Mouse (Mus musculus) CH12.LX (cell line): ENCODE measurements around the gene Gas1. TPM values are rescaled to one million over a fixed set of nuclear protein-coding genes. Genes with fewer than 3 reads are reported as not detected.

ENCODE experiments used
- DNase-seq: peaks from one replicate; pipeline ENCODE4 v3.0.0-alpha.2; 2013; ENCODE audit errors: extremely low read depth
- H3K27ac ChIP-seq: 2 replicates; pipeline ENCODE4 v1.5.1; 2012; ENCODE audit warnings: low read depth, mild to moderate bottlenecking, control low read depth, moderate library complexity; ENCODE audit not compliant: insufficient read depth
- H3K27me3 ChIP-seq: replicated peaks from 2 replicates; pipeline ENCODE3; 2012; ENCODE audit warnings: inconsistent platforms
- H3K36me3 ChIP-seq, 2 experiments: replicated peaks in 1 of 2; 2 replicates each; pipeline versions ENCODE3 to v1.6.1; 2012; ENCODE audit warnings: inconsistent platforms in 1 of 2, low read length in 1 of 2, mild to moderate bottlenecking in 1 of 2, mixed read lengths in 1 of 2, moderate library complexity in 1 of 2; ENCODE audit not compliant: control insufficient read depth in 1 of 2, insufficient read depth in 1 of 2
- H3K4me1 ChIP-seq, 2 experiments: 2 replicates each; pipeline ENCODE4 v1.6.1; 2012; ENCODE audit warnings: inconsistent platforms in 1 of 2, moderate library complexity in 1 of 2; ENCODE audit not compliant: insufficient read depth in 2 of 2, control insufficient read depth in 1 of 2
- H3K4me2 ChIP-seq: 2 replicates; pipeline ENCODE4 v1.6.1; 2012; ENCODE audit warnings: low read depth, mild to moderate bottlenecking, control low read depth; ENCODE audit not compliant: poor library complexity, insufficient read depth, severe bottlenecking
- H3K4me3 ChIP-seq, 3 experiments: fragments of 150-350 bp in 1 of 3; sonication (generic) in 1 of 3; replicated peaks in 1 of 3; 2 replicates each; pipeline versions ENCODE3 to v1.5.1; 2011 to 2012; ENCODE audit warnings: low read depth in 2 of 3, low read length in 2 of 3, mild to moderate bottlenecking in 2 of 3, moderate library complexity in 2 of 3, control low read depth in 1 of 3, improper control_type of control experiment in 1 of 3, inconsistent platforms in 1 of 3, mixed read lengths in 1 of 3; ENCODE audit not compliant: poor library complexity in 1 of 3
- H3K79me2 ChIP-seq: replicated peaks from 2 replicates; pipeline ENCODE4 v1.6.1; 2012; ENCODE audit warnings: mild to moderate bottlenecking, moderate library complexity; ENCODE audit not compliant: control insufficient read depth, poor library complexity, insufficient read depth, severe bottlenecking; ENCODE audit errors: extremely low read depth
- H3K9ac ChIP-seq: 2 replicates; pipeline ENCODE4 v1.6.1; 2012; ENCODE audit warnings: low read depth, mild to moderate bottlenecking, control low read depth, moderate library complexity; ENCODE audit not compliant: insufficient read depth
- H3K9me3 ChIP-seq: replicated peaks from 2 replicates; pipeline ENCODE3; 2012; ENCODE audit warnings: low read length, inconsistent platforms, mixed read lengths
- CHD1 ChIP-seq: IDR thresholded peaks from 2 replicates; pipeline ENCODE4 v1.6.1; 2012; ENCODE audit warnings: low read depth, low read length, improper control_type of control experiment, inconsistent platforms
- CHD2 ChIP-seq: IDR thresholded peaks from 2 replicates; pipeline ENCODE4 v1.6.1; 2011; ENCODE audit warnings: low read length, improper control_type of control experiment
- EP300 ChIP-seq: IDR thresholded peaks from 2 replicates; pipeline ENCODE4 v1.6.1; 2011; ENCODE audit warnings: low read length, improper control_type of control experiment
- ETS1 ChIP-seq: conservative IDR thresholded peaks from 2 replicates; pipeline ENCODE4 v1.6.1; 2012; ENCODE audit warnings: low read depth, mild to moderate bottlenecking, inconsistent platforms, low read length, improper control_type of control experiment, moderate library complexity
- HCFC1 ChIP-seq: IDR thresholded peaks from 2 replicates; pipeline ENCODE4 v1.6.1; 2012; ENCODE audit warnings: low read depth, mild to moderate bottlenecking, inconsistent platforms, low read length, improper control_type of control experiment
- MAFK ChIP-seq: IDR thresholded peaks from 2 replicates; pipeline ENCODE4 v1.6.1; 2011; ENCODE audit warnings: low read length, improper control_type of control experiment; ENCODE audit not compliant: insufficient replicate concordance
- MAZ ChIP-seq: IDR thresholded peaks from 2 replicates; pipeline ENCODE4 v1.6.1; 2012; ENCODE audit warnings: low read depth, mild to moderate bottlenecking, inconsistent platforms, low read length, improper control_type of control experiment, moderate library complexity
- NRF1 ChIP-seq: IDR thresholded peaks from 2 replicates; pipeline ENCODE4 v1.6.1; 2014; ENCODE audit warnings: low read depth, mild to moderate bottlenecking, inconsistent platforms, low read length, improper control_type of control experiment, moderate library complexity
- PAX5 ChIP-seq: IDR thresholded peaks from 2 replicates; pipeline ENCODE4 v1.6.1; 2012; ENCODE audit warnings: low read length, inconsistent platforms, mixed read lengths
- POLR2A ChIP-seq: IDR thresholded peaks from 2 replicates; pipeline ENCODE4 v1.6.1; 2011; ENCODE audit warnings: low read depth, mild to moderate bottlenecking, improper control_type of control experiment, low read length
- RAD21 ChIP-seq: IDR thresholded peaks from 2 replicates; pipeline ENCODE4 v1.6.1; 2011; ENCODE audit warnings: low read depth, mild to moderate bottlenecking, low read length, improper control_type of control experiment, moderate library complexity
- SIN3A ChIP-seq: IDR thresholded peaks from 2 replicates; pipeline ENCODE4 v1.6.1; 2012; ENCODE audit warnings: low read length, improper control_type of control experiment, inconsistent platforms
- TCF12 ChIP-seq: IDR thresholded peaks from 2 replicates; pipeline ENCODE4 v1.6.1; 2014; ENCODE audit warnings: low read depth, mild to moderate bottlenecking, inconsistent platforms, low read length, improper control_type of control experiment
- USF1 ChIP-seq: IDR thresholded peaks from 2 replicates; pipeline ENCODE4 v1.6.1; 2014; ENCODE audit warnings: low read depth, mild to moderate bottlenecking, inconsistent platforms, low read length, improper control_type of control experiment
- USF2 ChIP-seq: conservative IDR thresholded peaks from 2 replicates; pipeline ENCODE4 v1.6.1; 2011; ENCODE audit warnings: low read depth, low read length, improper control_type of control experiment
- ZKSCAN1 ChIP-seq: IDR thresholded peaks from 2 replicates; pipeline ENCODE4 v1.6.1; 2012; ENCODE audit warnings: low read depth, inconsistent platforms, low read length, improper control_type of control experiment, borderline replicate concordance
- ZMIZ1 ChIP-seq: IDR thresholded peaks from 2 replicates; pipeline ENCODE4 v1.6.1; 2012; ENCODE audit warnings: low read depth, mild to moderate bottlenecking, inconsistent platforms, low read length, improper control_type of control experiment
- ZNF384 ChIP-seq: IDR thresholded peaks from 2 replicates; pipeline ENCODE4 v1.6.1; 2012; ENCODE audit warnings: low read depth, low read length, improper control_type of control experiment, inconsistent platforms
- dilution Hi-C: fragments of 300-500 bp; cut with MboI; formaldehyde crosslinking; loops from 2 replicates; pipeline ENCODE4 v1.14.3; 2020; ENCODE audit warnings: low sequenced_read_pairs; ENCODE audit not compliant: extremely low pct_unique_long_range_greater_than_20kb, extremely low pct_ligation_motif_present
- in situ Hi-C: fragments of 300-500 bp; cut with MboI; formaldehyde crosslinking; loops from 3 replicates; pipeline ENCODE4 v1.14.3; 2019; ENCODE audit warnings: low sequenced_read_pairs, low pct_ligation_motif_present, low pct_unique_long_range_greater_than_20kb, mixed read lengths
- polyA plus RNA-seq: library from polyadenylated mRNA; unstranded; fragments of >175 nt; gene quantifications from 2 replicates; pipeline ENCODE4 v1.2.1, GENCODE M21; 2012; ENCODE audit warnings: low read depth; ENCODE audit not compliant: insufficient read length
- total RNA-seq, 2 experiments: library from RNA; depleted of rRNA; stranded (reverse); fragments of 300-350 nt in 1 of 2; fragments of >200 nt in 1 of 2; gene quantifications; 2 replicates each; pipeline ENCODE4 v1.2.3; 2012 to 2014

The Gas1 gene
- total and polyA plus RNA-seq, 3 experiments = not detected

DNA sequence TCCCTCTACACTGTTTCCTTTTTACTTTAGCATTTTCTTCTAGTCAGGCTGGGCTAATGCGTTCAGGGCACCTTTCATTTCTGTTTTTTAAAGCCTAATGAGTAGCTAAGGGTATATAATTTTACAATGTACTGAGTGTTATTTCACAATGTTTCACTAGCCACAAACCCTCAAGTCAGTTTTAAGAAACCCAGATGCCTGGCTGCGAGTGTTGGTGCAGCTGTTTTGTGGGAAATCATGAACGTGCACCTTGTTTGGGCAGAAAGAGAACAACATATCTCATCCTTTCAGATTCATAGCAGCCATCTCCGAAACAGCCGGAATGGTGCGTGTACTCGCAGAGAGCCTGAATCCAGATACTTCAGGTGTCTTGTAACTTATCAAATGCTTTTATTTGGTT lies 36.7 kb upstream of the Gas1 start:
- dilution Hi-C loops (no loop called here), in situ Hi-C loops (no loop called here)
- Histone ChIP-seq H3K27me3 (no peaks in the 10 kb centered on the region), H3K4me1 (no peaks in the 10 kb centered on the region), H3K27ac (no peak overlapping the region), H3K9ac (no peak overlapping the region), H3K4me2 (no peak overlapping the region), H3K9me3 (peaks cover 72% of the 10 kb centered on the region), H3K79me2 (no peaks in the 10 kb centered on the region), H3K36me3 (no peaks in the 10 kb centered on the region), H3K4me3 (no peak overlapping the region)
- TF ChIP-seq RAD21 = no peak
- TF ChIP-seq ZKSCAN1 = no peak
- no peak for TF ChIP-seq MAFK
- TF ChIP-seq ZMIZ1 = no peak
- TF ChIP-seq USF1 = no peak
- no peak for TF ChIP-seq ETS1
- TF ChIP-seq CHD1 = no peak
- no peak for TF ChIP-seq POLR2A
- no peak for TF ChIP-seq SIN3A
- no peak for TF ChIP-seq MAZ
- no peak for TF ChIP-seq NRF1
- no peak for TF ChIP-seq USF2
- no peak for DNase-seq

DNA sequence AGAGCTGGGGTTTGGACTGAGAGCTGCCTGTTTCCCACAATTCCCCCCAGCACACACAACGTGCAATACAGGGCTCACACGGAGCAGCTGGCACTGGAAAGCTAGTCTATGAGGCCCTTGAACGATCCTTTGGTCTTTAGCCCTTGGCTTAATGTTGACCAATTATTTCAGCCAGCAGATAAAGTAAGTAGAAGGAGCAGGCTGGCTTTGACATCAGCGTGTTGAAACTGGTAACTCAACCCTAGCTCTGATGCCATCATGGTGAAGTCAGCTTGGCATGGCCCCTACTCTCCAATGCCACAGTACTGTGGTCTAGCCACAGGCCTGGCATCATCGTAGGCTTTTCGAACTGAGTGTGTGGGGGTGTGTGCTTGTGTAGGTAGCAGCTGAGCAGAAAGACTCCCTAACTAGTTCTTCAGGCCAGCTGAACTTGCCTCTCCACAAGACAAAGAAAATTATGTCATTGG lies 30.0 kb upstream of the Gas1 start:
- dilution Hi-C loops = no loop called here
- Histone ChIP-seq H3K27ac (no peak overlapping the region), H3K4me3 (no peak overlapping the region), H3K27me3 (no peaks in the 10 kb centered on the region)
- in situ Hi-C loops = no loop called here
- TF ChIP-seq MAFK (no peak), PAX5 (no peak), SIN3A (no peak), ZMIZ1 (no peak), ZNF384 (no peak), USF2 (no peak), ZKSCAN1 (no peak), HCFC1 (no peak), MAZ (no peak), TCF12 (no peak), CHD2 (no peak), CHD1 (no peak), EP300 (no peak)
- TF ChIP-seq, all 38 proteins: peak for 0
- Histone ChIP-seq H3K36me3 (no peaks in the 10 kb centered on the region), H3K79me2 (no peaks in the 10 kb centered on the region), H3K9me3 (peaks cover 64% of the 10 kb centered on the region), H3K9ac (no peak overlapping the region), H3K4me2 (no peak overlapping the region), H3K4me1 (no peaks in the 10 kb centered on the region)
- no peak for DNase-seq
